Mouse (Mus musculus) liver, adult 2 months (tissue): ENCODE measurements around the gene Adamtsl1. TPM values are rescaled to one million over a fixed set of nuclear protein-coding genes. Genes with fewer than 3 reads are reported as not detected.

Experiments used
- DNase-seq: peaks from one replicate; pipeline ENCODE4 v3.0.0-alpha.2; 2011; ENCODE audit warnings: low read depth, low spot score; ENCODE audit errors: extremely low read depth
- H3K27ac ChIP-seq: fragments of 200-500 bp; replicated peaks from 2 replicates; pipeline ENCODE4 v1.5.1; 2012; ENCODE audit warnings: low read depth, mild to moderate bottlenecking, control low read depth, inconsistent platforms, low read length; ENCODE audit not compliant: insufficient read depth
- H3K27me3 ChIP-seq: fragments of 200-500 bp; 2 replicates; pipeline ENCODE4 v1.6.1; 2012; ENCODE audit warnings: mild to moderate bottlenecking, moderate library complexity, low read length, inconsistent platforms; ENCODE audit not compliant: control insufficient read depth, insufficient read depth
- H3K36me3 ChIP-seq: fragments of 200-500 bp; 2 replicates; pipeline ENCODE4 v1.6.1; 2012; ENCODE audit warnings: low read length, inconsistent platforms; ENCODE audit not compliant: control insufficient read depth, insufficient read depth
- H3K4me1 ChIP-seq: fragments of 200-500 bp; 2 replicates; pipeline ENCODE4 v1.6.1; 2011; ENCODE audit warnings: low read length; ENCODE audit not compliant: control insufficient read depth, insufficient read depth
- H3K4me3 ChIP-seq: fragments of 200-500 bp; 2 replicates; pipeline ENCODE4 v1.5.1; 2011; ENCODE audit warnings: low read depth, mild to moderate bottlenecking, control low read depth, low read length, moderate library complexity; ENCODE audit not compliant: insufficient read depth
- H3K79me2 ChIP-seq: fragments of 200-500 bp; 2 replicates; pipeline ENCODE4 v1.6.1; 2012; ENCODE audit warnings: inconsistent platforms, mild to moderate bottlenecking, low read length, moderate library complexity; ENCODE audit not compliant: control insufficient read depth, insufficient read depth
- H3K9ac ChIP-seq: fragments of 200-500 bp; 2 replicates; pipeline ENCODE4 v1.6.1; 2012; ENCODE audit warnings: low read depth, mild to moderate bottlenecking, control low read depth, inconsistent platforms, low read length
- CTCF ChIP-seq: fragments of 200-500 bp; IDR thresholded peaks from 2 replicates; pipeline ENCODE4 v1.5.1; 2011; ENCODE audit warnings: low read depth, low read length, control low read depth
- POLR2A ChIP-seq: fragments of 200-500 bp; IDR thresholded peaks from 2 replicates; pipeline ENCODE4 v1.6.1; 2011; ENCODE audit warnings: low read length, control low read depth; ENCODE audit not compliant: insufficient read depth; ENCODE audit errors: extremely low read depth
- WGBS: fragments of 180-500 bp; shearing (Covaris S2); methylation state at CpG from one replicate; pipeline ENCODE4 v1.1.7; 2018; 5-methylcytosine and 5-hydroxymethylcytosine counted together
- polyA plus RNA-seq: library from polyadenylated mRNA; depleted of rRNA; stranded (reverse); fragments of >200 nt; gene quantifications from 2 replicates; pipeline ENCODE4 v1.2.3, GENCODE M21; 2012
- total RNA-seq: library from RNA; depleted of rRNA; stranded (reverse); fragments of >200 nt; gene quantifications from 2 replicates; pipeline ENCODE4 v1.2.3, GENCODE M21; 2014

Adamtsl1 gene
- total and polyA plus RNA-seq, 2 experiments = 0.61 to 0.65 TPM

- Histone ChIP-seq H3K79me2 (no peaks in the 10 kb centered on the region), H3K4me3 (no peak overlapping the region), H3K4me1 (no peaks in the 10 kb centered on the region), H3K9ac (no peak overlapping the region), H3K27me3 (no peaks in the 10 kb centered on the region), H3K36me3 (no peaks in the 10 kb centered on the region), H3K27ac (no peak overlapping the region)
- WGBS = 80% methylated on average over 1 of the region's 1 CpGs
- TF ChIP-seq POLR2A = no peak
- TF ChIP-seq CTCF = no peak
- DNase-seq = no peak
Observed at GRCm38 (mm10) chr4:86183701-86184173, 669.8 kb downstream of the Adamtsl1 start.

- 79% methylated on average over 2 of the region's 2 CpGs for WGBS
- TF ChIP-seq CTCF = no peak
- no peak for TF ChIP-seq POLR2A
- no peak overlapping the region for H3K4me3 ChIP-seq
- H3K27ac ChIP-seq = no peak overlapping the region
- H3K4me1 ChIP-seq = no peaks in the 10 kb centered on the region
- no peaks in the 10 kb centered on the region for H3K79me2 ChIP-seq
- no peak for DNase-seq
- H3K9ac ChIP-seq = no peak overlapping the region
- no peaks in the 10 kb centered on the region for H3K27me3 ChIP-seq
- no peaks in the 10 kb centered on the region for H3K36me3 ChIP-seq
Observed at GRCm38 (mm10) chr4:86189853-86190252, 675.9 kb downstream of the Adamtsl1 start.

GRCm38 (mm10) chr4:86191195-86191594 lies 677.2 kb downstream of the Adamtsl1 start:
- no peak for TF ChIP-seq CTCF
- no peak for TF ChIP-seq POLR2A
- Histone ChIP-seq H3K27ac (no peak overlapping the region), H3K4me3 (no peak overlapping the region), H3K36me3 (no peaks in the 10 kb centered on the region), H3K4me1 (no peaks in the 10 kb centered on the region), H3K9ac (no peak overlapping the region), H3K79me2 (no peaks in the 10 kb centered on the region), H3K27me3 (no peaks in the 10 kb centered on the region)
- no peak for DNase-seq
- 78% methylated on average over 5 of the region's 5 CpGs for WGBS

GRCm38 (mm10) chr4:86201766-86202165 lies 687.8 kb downstream of the Adamtsl1 start:
- DNase-seq = no peak
- H3K4me1 ChIP-seq = no peaks in the 10 kb centered on the region
- 79% methylated on average over 7 of the region's 7 CpGs for WGBS
- H3K4me3 ChIP-seq = no peak overlapping the region
- no peaks in the 10 kb centered on the region for H3K79me2 ChIP-seq
- H3K9ac ChIP-seq = no peak overlapping the region
- no peaks in the 10 kb centered on the region for H3K27me3 ChIP-seq
- H3K36me3 ChIP-seq = no peaks in the 10 kb centered on the region
- no peak overlapping the region for H3K27ac ChIP-seq
- TF ChIP-seq POLR2A (no peak), CTCF (no peak)

GRCm38 (mm10) chr4:86203288-86203687 lies 689.3 kb downstream of the Adamtsl1 start:
- TF ChIP-seq CTCF = no peak
- TF ChIP-seq POLR2A = no peak
- WGBS = 80% methylated on average over 2 of the region's 2 CpGs
- Histone ChIP-seq H3K79me2 (no peaks in the 10 kb centered on the region), H3K36me3 (no peaks in the 10 kb centered on the region), H3K4me1 (no peaks in the 10 kb centered on the region), H3K4me3 (no peak overlapping the region), H3K27ac (no peak overlapping the region), H3K27me3 (no peaks in the 10 kb centered on the region), H3K9ac (no peak overlapping the region)
- DNase-seq = no peak

- Histone ChIP-seq H3K27me3 (no peaks in the 10 kb centered on the region), H3K9ac (no peak overlapping the region), H3K4me1 (no peaks in the 10 kb centered on the region), H3K4me3 (no peak overlapping the region), H3K36me3 (no peaks in the 10 kb centered on the region), H3K79me2 (no peaks in the 10 kb centered on the region), H3K27ac (no peak overlapping the region)
- TF ChIP-seq POLR2A (no peak), CTCF (no peak)
- DNase-seq = no peak
- WGBS = 82% methylated on average over 5 of the region's 5 CpGs
Observed at GRCm38 (mm10) chr4:86224875-86225274, 710.9 kb downstream of the Adamtsl1 start.
